Mouse (Mus musculus): ENCODE data around the gene March6. TPM values are rescaled to one million over a fixed set of nuclear protein-coding genes. Genes with fewer than 3 reads are reported as not detected.
A peak's percentile ranks its signal among the peaks of the same experiment; 100 is the strongest.

March6 gene
- polyA plus RNA-seq, 1 experiment from 2014 or later, result 26.2 TPM

- no peak for ATAC-seq (ENCODE audit: insufficient number of reproducible peaks, low FRiP score, low TSS enrichment, low read depth)
- H3K9ac ChIP-seq, result no peak overlapping the region
Observed at GRCm38 (mm10) chr15:31529103-31529502, 1.8 kb downstream of the March6 start.

DNA sequence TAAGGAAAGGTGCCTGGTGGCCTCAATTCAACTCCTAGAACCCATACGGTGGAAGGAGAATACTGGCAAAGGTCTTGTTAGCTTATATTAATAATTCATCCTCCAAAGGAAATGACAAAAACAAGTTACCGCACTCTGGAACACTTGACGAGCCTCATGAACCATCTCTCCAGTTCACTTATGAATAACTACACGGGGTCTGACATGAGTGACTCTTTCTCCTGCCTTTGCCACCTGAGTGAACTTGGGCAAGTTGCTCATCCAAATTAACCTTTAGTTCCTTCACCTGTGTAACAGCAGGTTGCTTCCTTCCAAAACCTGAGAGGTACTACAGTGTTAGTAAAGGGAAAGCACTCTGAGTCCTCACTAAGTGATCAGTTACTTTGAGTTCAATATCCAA is 2.4 kb downstream of the March6 start:
- Histone ChIP-seq H3K27ac (no peak overlapping the region), H3K36me3 (no peaks in the 10 kb centered on the region), H3K9me3 (no peaks in the 10 kb centered on the region), H3K4me3 (no peak overlapping the region), H3K4me2 (no peak overlapping the region), H3K9ac (no peak overlapping the region), H3K4me1 (peaks cover 9% of the 10 kb centered on the region; the same call in 1 of the 2 replicates), H3K27me3 (no peaks in the 10 kb centered on the region)
- WGBS, result 96% methylated on average over 4 of the region's 4 CpGs
- ATAC-seq (ENCODE audit: insufficient number of reproducible peaks, low FRiP score, low TSS enrichment, low read depth), result no peak

More at GRCm38 (mm10) chr15:31529103-31529502, 1.8 kb downstream of the March6 start:
- peaks cover 9% of the 10 kb centered on the region; the same call in 1 of the 2 replicates for H3K4me1 ChIP-seq
- H3K4me2 ChIP-seq, result peak overlapping the region; percentile 60
- no peaks in the 10 kb centered on the region for H3K9me3 ChIP-seq
- no peaks in the 10 kb centered on the region for H3K27me3 ChIP-seq
- H3K27ac ChIP-seq, result no peak overlapping the region
- no peaks in the 10 kb centered on the region for H3K36me3 ChIP-seq
- WGBS, result 36% methylated on average over 6 of the region's 6 CpGs
- H3K4me3 ChIP-seq, result peak overlapping the region; percentile 73

GRCm38 (mm10) chr15:31526463-31526862 is 4.4 kb downstream of the March6 start:
- no peak for ATAC-seq (ENCODE audit: insufficient number of reproducible peaks, low FRiP score, low TSS enrichment, low read depth)
- Histone ChIP-seq H3K27ac (no peak overlapping the region), H3K9me3 (no peaks in the 10 kb centered on the region), H3K9ac (no peak overlapping the region), H3K36me3 (no peaks in the 10 kb centered on the region), H3K27me3 (no peaks in the 10 kb centered on the region), H3K4me3 (no peak overlapping the region), H3K4me1 (peaks cover 9% of the 10 kb centered on the region; the same call in 1 of the 2 replicates), H3K4me2 (no peak overlapping the region)
- 86% methylated on average over 1 of the region's 1 CpGs for WGBS

- WGBS, result 81% methylated on average over 5 of the region's 5 CpGs
- no peaks in the 10 kb centered on the region for H3K36me3 ChIP-seq
- no peaks in the 10 kb centered on the region for H3K4me1 ChIP-seq
- no peak for ATAC-seq (ENCODE audit: insufficient number of reproducible peaks, low FRiP score, low TSS enrichment, low read depth)
- no peaks in the 10 kb centered on the region for H3K9me3 ChIP-seq
- H3K9ac ChIP-seq, result no peak overlapping the region
- no peaks in the 10 kb centered on the region for H3K27me3 ChIP-seq
- H3K4me3 ChIP-seq, result no peak overlapping the region
- no peak overlapping the region for H3K27ac ChIP-seq
- no peak overlapping the region for H3K4me2 ChIP-seq
Observed at GRCm38 (mm10) chr15:31519000-31519399, 11.9 kb downstream of the March6 start.

DNA sequence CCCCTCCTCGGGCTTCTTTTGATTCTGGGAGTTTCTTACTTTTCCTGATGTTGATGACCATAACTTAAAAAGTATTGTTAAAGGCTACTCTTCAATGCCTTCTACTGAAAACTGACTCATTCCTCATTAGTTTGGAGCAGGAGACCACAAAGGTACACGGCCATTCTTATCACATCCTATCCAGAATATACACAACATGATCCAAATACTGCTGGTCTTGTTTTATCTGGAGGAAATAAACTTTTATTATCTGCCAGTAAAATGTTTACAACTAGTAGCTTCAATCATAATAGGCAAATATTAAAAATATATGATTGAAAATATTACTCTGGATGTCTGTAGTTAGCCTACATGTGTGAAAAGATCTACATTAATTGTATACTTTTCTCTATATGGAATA is 12.5 kb downstream of the March6 start:
- Histone ChIP-seq H3K27ac (no peak overlapping the region), H3K4me1 (no peaks in the 10 kb centered on the region), H3K27me3 (no peaks in the 10 kb centered on the region), H3K9ac (no peak overlapping the region), H3K9me3 (no peaks in the 10 kb centered on the region), H3K4me3 (no peak overlapping the region), H3K36me3 (no peaks in the 10 kb centered on the region), H3K4me2 (no peak overlapping the region)
- WGBS, result 80% methylated on average over 2 of the region's 2 CpGs
- no peak for ATAC-seq (ENCODE audit: insufficient number of reproducible peaks, low FRiP score, low TSS enrichment, low read depth)

- H3K4me1 ChIP-seq, result no peaks in the 10 kb centered on the region
Observed at GRCm38 (mm10) chr15:31517186-31517585, 13.7 kb downstream of the March6 start.

GRCm38 (mm10) chr15:31511795-31512194 is 19.1 kb downstream of the March6 start:
- WGBS, result 85% methylated on average over 1 of the region's 1 CpGs
- H3K9ac ChIP-seq, result no peak overlapping the region
- ATAC-seq (ENCODE audit: insufficient number of reproducible peaks, low FRiP score, low TSS enrichment, low read depth), result no peak
- H3K36me3 ChIP-seq, result no peaks in the 10 kb centered on the region
- H3K27me3 ChIP-seq, result no peaks in the 10 kb centered on the region
- no peak overlapping the region for H3K27ac ChIP-seq
- H3K4me2 ChIP-seq, result no peak overlapping the region
- H3K4me3 ChIP-seq, result no peak overlapping the region
- no peaks in the 10 kb centered on the region for H3K9me3 ChIP-seq
- H3K4me1 ChIP-seq, result no peaks in the 10 kb centered on the region

More at GRCm38 (mm10) chr15:31517186-31517585, 13.7 kb downstream of the March6 start:
- Histone ChIP-seq H3K27me3 (no peaks in the 10 kb centered on the region), H3K36me3 (no peaks in the 10 kb centered on the region), H3K4me3 (no peak overlapping the region), H3K9me3 (no peaks in the 10 kb centered on the region), H3K4me2 (no peak overlapping the region), H3K27ac (no peak overlapping the region), H3K9ac (no peak overlapping the region)
- 88% methylated on average over 1 of the region's 1 CpGs for WGBS
- no peak for ATAC-seq (ENCODE audit: insufficient number of reproducible peaks, low FRiP score, low TSS enrichment, low read depth)

DNA sequence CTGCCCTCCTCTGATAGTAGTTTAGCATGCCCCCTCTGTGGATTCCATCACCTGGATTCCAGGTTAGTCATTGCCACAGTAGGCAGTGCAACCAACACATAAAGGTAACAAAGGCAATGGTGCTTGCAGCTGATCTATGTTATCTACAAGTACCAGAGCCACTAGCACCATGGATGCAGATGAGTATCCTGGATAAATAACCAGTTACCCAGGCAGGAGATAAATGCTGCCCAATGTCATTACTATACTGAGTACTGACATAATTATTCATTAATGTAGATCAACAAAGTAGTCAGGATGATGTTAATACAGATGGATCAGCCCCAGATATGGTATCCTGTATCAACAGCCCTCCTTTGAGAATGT is 19.5 kb downstream of the March6 start:
- Histone ChIP-seq H3K4me2 (no peak overlapping the region), H3K9me3 (no peaks in the 10 kb centered on the region), H3K27me3 (no peaks in the 10 kb centered on the region), H3K4me1 (no peaks in the 10 kb centered on the region), H3K27ac (no peak overlapping the region), H3K4me3 (no peak overlapping the region), H3K36me3 (no peaks in the 10 kb centered on the region), H3K9ac (no peak overlapping the region)
- ATAC-seq (ENCODE audit: insufficient number of reproducible peaks, low FRiP score, low TSS enrichment, low read depth), result no peak

DNA sequence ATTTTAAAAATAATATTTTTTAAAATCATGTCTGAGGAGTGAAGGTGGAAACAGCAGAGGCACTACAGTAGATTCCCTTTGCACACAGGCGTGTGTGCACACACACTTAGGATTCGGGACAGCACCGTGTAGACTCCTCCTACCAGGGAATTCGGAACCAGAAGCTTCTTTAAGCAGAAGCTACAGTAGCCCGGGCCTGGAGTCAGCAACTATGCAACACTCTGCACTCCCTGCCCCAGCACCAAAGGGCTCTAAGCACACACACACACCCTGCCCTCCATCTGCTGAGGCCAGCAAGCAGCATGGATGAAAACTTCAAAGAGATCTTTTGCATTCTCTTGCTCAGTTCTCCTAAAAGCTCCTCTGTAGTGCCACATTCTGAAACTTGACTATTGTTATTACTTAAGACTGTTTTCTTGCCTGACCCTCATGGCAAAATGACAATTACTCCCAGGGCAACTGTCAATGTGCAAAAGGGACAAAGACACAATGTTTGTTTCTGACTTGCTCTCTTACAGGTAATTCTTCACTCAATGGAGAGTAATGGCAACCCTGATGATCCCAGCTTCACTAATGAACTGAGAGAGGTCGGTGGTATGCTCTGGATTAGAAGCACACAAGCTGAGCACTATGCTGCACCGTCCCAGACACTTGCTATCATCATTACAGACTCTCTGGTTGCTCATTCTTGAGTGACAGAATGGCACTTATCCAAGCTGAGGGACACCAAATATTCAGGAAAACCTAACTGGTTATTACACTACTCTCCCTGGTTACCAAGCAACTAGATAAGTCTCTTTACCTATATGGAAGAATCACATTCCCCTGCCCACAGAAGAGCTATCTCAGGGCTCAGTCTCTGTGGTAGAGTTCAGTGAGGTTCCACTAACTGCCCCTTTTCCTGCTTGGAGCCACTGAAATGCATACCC is 20.1 kb downstream of the March6 start:
- H3K36me3 ChIP-seq, result 0 out of 2 replicates have a peak, but pooled peaks cover 3% of the 10 kb centered on the region
- 67% methylated on average over 7 of the region's 7 CpGs for WGBS

DNA sequence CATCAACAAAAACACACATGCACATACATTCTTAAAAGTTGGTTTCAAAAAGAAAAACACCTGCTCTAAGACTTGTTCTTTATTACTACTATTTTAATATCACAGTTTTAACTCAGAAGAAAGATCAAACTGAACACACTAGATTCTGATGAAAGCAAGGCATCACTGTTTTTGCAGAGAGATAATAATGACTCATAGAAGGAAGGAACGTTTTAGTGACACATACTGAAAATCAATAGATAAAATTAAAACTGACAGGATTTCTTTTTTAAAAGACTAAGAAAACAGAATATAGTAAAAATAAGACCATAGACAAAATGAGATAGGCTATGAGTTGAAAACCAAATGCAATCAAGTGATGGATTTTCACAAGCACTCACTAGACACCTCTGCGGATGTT is 25.8 kb downstream of the March6 start:
- Histone ChIP-seq H3K4me3 (no peak overlapping the region), H3K4me2 (no peak overlapping the region), H3K27me3 (no peaks in the 10 kb centered on the region), H3K36me3 (peaks cover 21% of the 10 kb centered on the region), H3K9ac (no peak overlapping the region), H3K27ac (no peak overlapping the region), H3K4me1 (no peaks in the 10 kb centered on the region), H3K9me3 (no peaks in the 10 kb centered on the region)
- WGBS, result 81% methylated on average over 2 of the region's 2 CpGs
- ATAC-seq (ENCODE audit: insufficient number of reproducible peaks, low FRiP score, low TSS enrichment, low read depth), result no peak

More for the DNA sequence above, 20.1 kb downstream of the March6 start:
- no peaks in the 10 kb centered on the region for H3K9me3 ChIP-seq
- H3K27me3 ChIP-seq, result no peaks in the 10 kb centered on the region
- no peak for ATAC-seq (ENCODE audit: insufficient number of reproducible peaks, low FRiP score, low TSS enrichment, low read depth)
- H3K4me1 ChIP-seq, result no peaks in the 10 kb centered on the region
- H3K4me2 ChIP-seq, result no peak overlapping the region
- H3K27ac ChIP-seq, result no peak overlapping the region
- H3K9ac ChIP-seq, result no peak overlapping the region
- no peak overlapping the region for H3K4me3 ChIP-seq

GRCm38 (mm10) chr15:31503447-31503846 is 27.4 kb downstream of the March6 start:
- no peak overlapping the region for H3K4me2 ChIP-seq
- no peak for ATAC-seq (ENCODE audit: insufficient number of reproducible peaks, low FRiP score, low TSS enrichment, low read depth)
- H3K27me3 ChIP-seq, result no peaks in the 10 kb centered on the region
- H3K27ac ChIP-seq, result no peak overlapping the region
- 89% methylated on average over 3 of the region's 3 CpGs for WGBS
- H3K4me3 ChIP-seq, result no peak overlapping the region
- no peaks in the 10 kb centered on the region for H3K4me1 ChIP-seq
- no peak overlapping the region for H3K9ac ChIP-seq
- H3K36me3 ChIP-seq, result peaks cover 25% of the 10 kb centered on the region
- no peaks in the 10 kb centered on the region for H3K9me3 ChIP-seq

DNA sequence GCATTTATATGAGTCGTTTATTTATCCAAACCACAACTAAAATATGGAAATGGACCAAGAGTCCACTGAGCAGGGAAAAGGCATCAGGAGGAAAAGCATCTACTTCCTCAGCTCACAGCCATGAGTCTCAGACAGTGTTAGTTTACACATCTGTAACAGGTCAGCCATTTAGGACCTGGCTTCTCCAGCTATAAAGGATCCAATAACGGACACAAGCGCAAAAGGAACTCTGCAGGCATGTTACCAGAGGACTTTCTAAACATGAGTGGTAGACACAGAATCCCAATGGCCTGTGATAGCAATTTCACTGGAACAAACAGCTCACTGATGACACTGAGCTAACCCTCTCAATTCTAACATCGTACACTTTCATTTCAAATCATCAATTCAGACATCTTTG is 27.9 kb downstream of the March6 start:
- ATAC-seq (ENCODE audit: insufficient number of reproducible peaks, low FRiP score, low TSS enrichment, low read depth), result no peak
- no peaks in the 10 kb centered on the region for H3K27me3 ChIP-seq
- H3K4me3 ChIP-seq, result no peak overlapping the region
- no peaks in the 10 kb centered on the region for H3K9me3 ChIP-seq
- peaks cover 29% of the 10 kb centered on the region for H3K36me3 ChIP-seq
- WGBS, result 76% methylated on average over 4 of the region's 4 CpGs
- H3K4me2 ChIP-seq, result no peak overlapping the region
- no peaks in the 10 kb centered on the region for H3K4me1 ChIP-seq
- H3K27ac ChIP-seq, result no peak overlapping the region
- H3K9ac ChIP-seq, result no peak overlapping the region

Data from limb, embryonic 15.5 days (tissue).